Mouse (Mus musculus) kidney, adult 2 months (tissue): ENCODE data around the gene Stk11. TPM values are rescaled to one million over a fixed set of nuclear protein-coding genes. Genes with fewer than 3 reads are reported as not detected.

Source experiments
- DNase-seq: peaks from one replicate; pipeline ENCODE4 v3.0.0; 2021
- H3K27ac ChIP-seq: fragments of 200-500 bp; 2 replicates; pipeline ENCODE4 v1.5.1; 2012; ENCODE audit warnings: low read depth, low read length, control low read depth, inconsistent platforms; ENCODE audit not compliant: insufficient read depth
- H3K27me3 ChIP-seq: fragments of 200-500 bp; replicated peaks from 2 replicates; pipeline ENCODE4 v1.6.1; 2012; ENCODE audit warnings: mild to moderate bottlenecking, moderate library complexity, low read length, inconsistent platforms; ENCODE audit not compliant: control insufficient read depth, insufficient read depth
- H3K36me3 ChIP-seq: fragments of 200-500 bp; 2 replicates; pipeline ENCODE4 v1.6.1; 2012; ENCODE audit warnings: mild to moderate bottlenecking, moderate library complexity, low read length, inconsistent platforms; ENCODE audit not compliant: control insufficient read depth, insufficient read depth
- H3K4me1 ChIP-seq: fragments of 200-500 bp; 2 replicates; pipeline ENCODE4 v1.6.1; 2011; ENCODE audit warnings: low read length; ENCODE audit not compliant: control insufficient read depth, insufficient read depth
- H3K4me3 ChIP-seq: fragments of 200-500 bp; 2 replicates; pipeline ENCODE4 v1.5.1; 2011; ENCODE audit warnings: mild to moderate bottlenecking, low read depth, low read length, control low read depth; ENCODE audit not compliant: insufficient read depth
- CTCF ChIP-seq: fragments of 200-500 bp; conservative IDR thresholded peaks from 2 replicates; pipeline ENCODE4 v1.5.1; 2011; ENCODE audit warnings: low read depth, mild to moderate bottlenecking, control low read depth, low read length, moderate library complexity, mixed read lengths; ENCODE audit not compliant: insufficient read depth, insufficient read length
- POLR2A ChIP-seq: fragments of 200-500 bp; IDR thresholded peaks from one replicate; pipeline ENCODE4 v1.6.1; 2011; ENCODE audit warnings: low read depth, low read length, control low read depth
- WGBS: fragments of 180-500 bp; shearing (Covaris S2); methylation state at CpG from one replicate; pipeline ENCODE4 v1.1.7; 2018; 5-methylcytosine and 5-hydroxymethylcytosine counted together
- polyA plus RNA-seq: library from polyadenylated mRNA; depleted of rRNA; stranded (reverse); fragments of >200 nt; gene quantifications from 2 replicates; pipeline ENCODE4 v1.2.3, GENCODE M21; 2012

Gene Stk11
- polyA plus RNA-seq, 1 experiment = 114 TPM

GRCm38 (mm10) chr10:80117736-80118135 is 2.1 kb downstream of the Stk11 start:
- Histone ChIP-seq H3K27ac (peak overlapping the region; percentile 58), H3K4me1 (peaks cover 9% of the 10 kb centered on the region; the same call in 1 of the 2 replicates), H3K27me3 (no peaks in the 10 kb centered on the region), H3K36me3 (no peaks in the 10 kb centered on the region), H3K4me3 (peak overlapping the region; percentile 86)
- TF ChIP-seq POLR2A (no peak), CTCF (no peak)
- 7% methylated on average over 1 of the region's 1 CpGs for WGBS
- DNase-seq = no peak

GRCm38 (mm10) chr10:80118552-80118951 is 2.9 kb downstream of the Stk11 start:
- Histone ChIP-seq H3K27ac (no peak overlapping the region), H3K4me3 (no peak overlapping the region), H3K4me1 (peaks cover 9% of the 10 kb centered on the region; the same call in 1 of the 2 replicates), H3K27me3 (no peaks in the 10 kb centered on the region), H3K36me3 (no peaks in the 10 kb centered on the region)
- 61% methylated on average over 6 of the region's 6 CpGs for WGBS
- TF ChIP-seq POLR2A (no peak), CTCF (no peak)
- DNase-seq = no peak

- no peaks in the 10 kb centered on the region for H3K36me3 ChIP-seq
- TF ChIP-seq CTCF = no peak
- TF ChIP-seq POLR2A = no peak
- H3K4me3 ChIP-seq = no peak overlapping the region
- H3K4me1 ChIP-seq = peaks cover 9% of the 10 kb centered on the region; the same call in 1 of the 2 replicates
- H3K27ac ChIP-seq = no peak overlapping the region
- WGBS = 46% methylated on average over 2 of the region's 2 CpGs
- H3K27me3 ChIP-seq = no peaks in the 10 kb centered on the region
- no peak for DNase-seq
Measured at GRCm38 (mm10) chr10:80120146-80120545, 4.5 kb downstream of the Stk11 start.

DNA sequence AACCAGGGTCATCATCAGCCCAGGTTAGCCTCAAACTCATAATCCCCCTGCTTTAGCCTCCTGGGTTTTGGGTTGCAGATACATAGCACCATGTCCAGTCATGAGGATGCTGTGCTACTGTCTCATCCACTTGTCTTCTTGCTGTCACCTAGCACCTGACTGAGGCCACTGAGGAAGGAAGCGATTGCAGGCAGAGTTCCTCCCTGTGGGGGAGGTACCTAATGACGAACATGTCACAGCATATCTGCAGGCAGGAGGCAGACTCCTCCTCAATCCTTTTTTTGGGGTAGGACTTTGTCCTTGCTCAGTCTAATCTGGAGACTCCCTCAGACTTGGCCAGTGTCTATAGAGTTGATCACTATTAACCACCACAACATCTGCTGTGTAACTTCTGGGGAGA is 6.0 kb downstream of the Stk11 start:
- no peaks in the 10 kb centered on the region for H3K36me3 ChIP-seq
- H3K4me3 ChIP-seq = no peak overlapping the region
- no peak for DNase-seq
- peaks cover 9% of the 10 kb centered on the region; the same call in 1 of the 2 replicates for H3K4me1 ChIP-seq
- no peaks in the 10 kb centered on the region for H3K27me3 ChIP-seq
- no peak overlapping the region for H3K27ac ChIP-seq
- WGBS = 46% methylated on average over 2 of the region's 2 CpGs
- TF ChIP-seq POLR2A (no peak), CTCF (no peak)

- 0 out of 2 replicates have a peak, but pooled peaks cover 1% of the 10 kb centered on the region for H3K4me1 ChIP-seq
- peaks cover 3% of the 10 kb centered on the region; the same call in 1 of the 2 replicates for H3K36me3 ChIP-seq
Measured at GRCm38 (mm10) chr10:80123932-80124562, 8.4 kb downstream of the Stk11 start.

DNA sequence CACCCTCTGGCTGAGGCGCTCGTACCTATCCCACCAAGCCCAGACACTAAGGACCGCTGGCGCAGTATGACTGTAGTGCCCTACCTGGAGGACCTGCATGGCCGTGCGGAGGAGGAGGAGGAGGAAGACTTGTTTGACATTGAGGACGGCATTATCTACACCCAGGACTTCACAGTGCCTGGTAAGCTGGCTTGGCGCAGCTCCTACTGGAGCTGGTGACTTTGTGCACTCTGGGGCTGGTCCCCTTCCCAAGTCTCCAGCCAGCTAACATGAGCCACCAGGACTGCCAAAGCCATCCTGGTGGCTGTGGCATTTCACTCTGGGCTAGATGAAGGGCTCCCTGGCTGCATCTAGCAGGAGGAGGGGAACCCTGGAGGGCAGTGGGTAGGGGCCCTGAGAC is 12.3 kb downstream of the Stk11 start:
- TF ChIP-seq CTCF = no peak
- no peak overlapping the region for H3K4me3 ChIP-seq
- H3K4me1 ChIP-seq = peaks cover 16% of the 10 kb centered on the region; the same call in 1 of the 2 replicates
- H3K27ac ChIP-seq = no peak overlapping the region
- H3K36me3 ChIP-seq = peaks cover 3% of the 10 kb centered on the region; the same call in 1 of the 2 replicates
- WGBS = 93% methylated on average over 8 of the region's 8 CpGs
- DNase-seq = no peak
- no peaks in the 10 kb centered on the region for H3K27me3 ChIP-seq

More at GRCm38 (mm10) chr10:80123932-80124562, 8.4 kb downstream of the Stk11 start:
- H3K27me3 ChIP-seq = no peaks in the 10 kb centered on the region
- H3K4me3 ChIP-seq = no peak overlapping the region
- DNase-seq = no peak
- TF ChIP-seq POLR2A (no peak), CTCF (no peak)
- no peak overlapping the region for H3K27ac ChIP-seq
- 86% methylated on average over 9 of the region's 9 CpGs for WGBS

GRCm38 (mm10) chr10:80129846-80130245 is 14.2 kb downstream of the Stk11 start:
- Histone ChIP-seq H3K27me3 (no peaks in the 10 kb centered on the region), H3K27ac (peak overlapping the region; percentile 34; the same call in 1 of the 2 replicates), H3K4me1 (peaks cover 16% of the 10 kb centered on the region; the same call in 1 of the 2 replicates), H3K4me3 (no peak overlapping the region), H3K36me3 (peaks cover 3% of the 10 kb centered on the region; the same call in 1 of the 2 replicates)
- no peak for TF ChIP-seq CTCF
- no peak for TF ChIP-seq POLR2A
- peak; percentile 43 for DNase-seq
- 71% methylated on average over 9 of the region's 9 CpGs for WGBS
